Mouse (Mus musculus): ENCODE data around the gene Ece1. TPM values are rescaled to one million over a fixed set of nuclear protein-coding genes. Genes with fewer than 3 reads are reported as not detected.
A peak's percentile ranks its signal among the peaks of the same experiment; 100 is the strongest.

The Ece1 gene
- total RNA-seq, 2 experiments from 2014 or later = 47.6 to 54.2 TPM

GRCm38 (mm10) chr4:137882663-137883062 is 20.6 kb downstream of the Ece1 start:
- DNase-seq = peak; percentile 66

- DNase-seq = no peak
Observed at GRCm38 (mm10) chr4:137883513-137884150, 21.6 kb downstream of the Ece1 start.

GRCm38 (mm10) chr4:137887337-137887992 is 25.4 kb downstream of the Ece1 start:
- DNase-seq = no peak

GRCm38 (mm10) chr4:137887993-137888388 is 26.0 kb downstream of the Ece1 start:
- DNase-seq = no peak

- peak; percentile 70 for DNase-seq
Observed at GRCm38 (mm10) chr4:137890596-137890995, 28.6 kb downstream of the Ece1 start.

GRCm38 (mm10) chr4:137891553-137892145 is 29.6 kb downstream of the Ece1 start:
- peak; percentile 31 for DNase-seq

- DNase-seq = no peak
Observed at GRCm38 (mm10) chr4:137892713-137893242, 30.7 kb downstream of the Ece1 start.

GRCm38 (mm10) chr4:137896612-137897297 is 34.7 kb downstream of the Ece1 start:
- no peak for DNase-seq

- DNase-seq = peak; percentile 83
Observed at GRCm38 (mm10) chr4:137897298-137897612, 35.2 kb downstream of the Ece1 start.

GRCm38 (mm10) chr4:137898490-137898889 is 36.5 kb downstream of the Ece1 start:
- DNase-seq = no peak

- DNase-seq = no peak
Observed at GRCm38 (mm10) chr4:137902268-137902667, 40.2 kb downstream of the Ece1 start.

- DNase-seq = no peak
Observed at GRCm38 (mm10) chr4:137902873-137903272, 40.8 kb downstream of the Ece1 start.

GRCm38 (mm10) chr4:137904956-137905551 is 43.0 kb downstream of the Ece1 start:
- DNase-seq = no peak

GRCm38 (mm10) chr4:137907979-137908378 is 45.9 kb downstream of the Ece1 start:
- peak; percentile 64 for DNase-seq

GRCm38 (mm10) chr4:137908489-137908888 is 46.5 kb downstream of the Ece1 start:
- no peak for DNase-seq

- DNase-seq = no peak
Observed at GRCm38 (mm10) chr4:137908915-137909314, 46.9 kb downstream of the Ece1 start.

- DNase-seq = no peak
Observed at GRCm38 (mm10) chr4:137909471-137909870, 47.4 kb downstream of the Ece1 start.

GRCm38 (mm10) chr4:137910382-137911009 is 48.5 kb downstream of the Ece1 start:
- no peak for DNase-seq

- DNase-seq = no peak
Observed at GRCm38 (mm10) chr4:137911657-137912056, 49.6 kb downstream of the Ece1 start.

GRCm38 (mm10) chr4:137912768-137913305 is 50.8 kb downstream of the Ece1 start:
- DNase-seq = no peak

GRCm38 (mm10) chr4:137913321-137914057 is 51.5 kb downstream of the Ece1 start:
- peak; percentile 84 for DNase-seq

All from gastrocnemius, postnatal 25 days (tissue).